ENCODE assay signal across 8 mouse cellular contexts in the genomic region with DNA sequence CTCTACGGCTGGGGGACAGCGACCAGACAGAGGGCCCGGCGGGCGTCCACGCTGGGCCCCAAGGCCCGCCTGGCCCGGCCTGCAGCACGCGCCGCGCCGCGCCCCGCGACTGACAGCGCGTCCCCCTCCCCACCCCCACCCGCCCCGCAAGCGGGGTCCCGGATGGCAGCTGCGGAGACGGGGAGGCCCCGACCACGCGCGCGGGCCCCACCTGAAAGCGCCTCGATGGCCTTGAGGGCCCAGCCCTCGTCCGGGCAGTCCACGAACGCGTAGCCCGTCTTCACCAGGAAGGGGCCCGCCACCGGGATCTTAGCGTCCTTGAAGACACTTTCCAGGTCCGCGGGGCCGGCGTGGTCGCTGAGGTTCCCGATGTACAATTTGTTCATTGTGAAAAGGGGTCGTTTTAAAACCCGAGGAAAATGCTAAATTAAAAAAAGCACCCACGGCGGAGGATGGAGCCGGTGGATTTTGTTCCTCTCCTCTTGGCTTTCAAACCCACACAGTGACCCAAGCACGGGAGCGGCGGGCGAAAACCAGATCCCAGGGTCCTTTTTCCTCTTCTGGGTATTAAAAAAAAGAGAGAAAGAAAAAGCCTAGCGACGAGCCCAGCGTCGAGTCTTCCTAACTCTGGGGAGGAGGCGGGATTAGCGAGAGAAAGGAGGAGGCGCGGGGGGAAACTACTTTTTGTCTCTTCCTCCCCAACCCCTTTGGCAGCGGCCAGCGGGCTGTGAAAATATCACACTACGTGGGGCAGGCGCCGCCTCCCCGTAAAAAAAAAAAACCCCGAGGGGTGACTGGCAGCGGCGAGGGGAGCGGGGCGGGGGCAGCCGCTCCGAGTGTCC. TPM values are rescaled to one million over a fixed set of nuclear protein-coding genes. Genes with fewer than 3 reads are reported as not detected.
DNase-seq lines count a peak whose midpoint lies in the region; ATAC-seq and TF ChIP-seq lines count a peak whose summit lies in the region.

No protein-coding gene starts in this region.

- intact Hi-C loops in left cerebral cortex, adult 2 months (cut with DNase I) = no loop called here
- intact Hi-C loops in left cerebral cortex, postnatal 25 days (cut with DNase I) = no loop called here

- H3K4me1 ChIP-seq in kidney, embryonic 16.5 days (ENCODE audit: insufficient read depth, low read length) = peaks cover 39% of the 10 kb centered on the region
- peaks cover 48% of the 10 kb centered on the region for H3K4me1 ChIP-seq in midbrain, embryonic 10.5 days
- peaks cover 3% of the 10 kb centered on the region; the same call in 1 of the 2 replicates for H3K4me1 ChIP-seq in stomach, postnatal 0 days (replicated peaks; ENCODE audit: control insufficient read depth, insufficient read depth)

- no peak for TF ChIP-seq CTCF in left cerebral cortex, adult 2 months (IDR thresholded peaks at IDR 0.05)
- TF ChIP-seq CTCF in stomach, postnatal 0 days (IDR thresholded peaks at IDR 0.05; ENCODE audit: low read depth) = no peak

- no peaks in the 10 kb centered on the region for H3K36me3 ChIP-seq in kidney, embryonic 16.5 days (ENCODE audit: insufficient read depth, low read length)
- H3K36me3 ChIP-seq in midbrain, embryonic 10.5 days = peaks cover 6% of the 10 kb centered on the region
- H3K36me3 ChIP-seq in stomach, postnatal 0 days (ENCODE audit: control insufficient read depth, insufficient read depth, low read length) = no peaks in the 10 kb centered on the region

- ATAC-seq in kidney, embryonic 16.5 days (ENCODE audit: low FRiP score, low TSS enrichment) = 0 out of 2 replicates have a peak, but pooled peaks have one; percentile 1
- no peak for ATAC-seq in stomach, postnatal 0 days (ENCODE audit: low FRiP score, low TSS enrichment)
- ATAC-seq in megakaryocyte progenitor cell, adult 5-6 weeks (replicated peaks; ENCODE audit: poor library complexity) = no peak

- H3K9ac ChIP-seq in kidney, embryonic 16.5 days (replicated peaks; ENCODE audit: low read length) = peak overlapping the region; percentile 96
- H3K9ac ChIP-seq in stomach, postnatal 0 days (ENCODE audit: low read length) = peak overlapping the region; percentile 92

- no peak overlapping the region for H3K27ac ChIP-seq in left cerebral cortex, adult 2 months
- H3K27ac ChIP-seq in kidney, embryonic 16.5 days (ENCODE audit: low read length) = peak overlapping the region; percentile 98
- peak overlapping the region; percentile 100 for H3K27ac ChIP-seq in midbrain, embryonic 10.5 days (replicated peaks)
- peak overlapping the region; percentile 92 for H3K27ac ChIP-seq in stomach, postnatal 0 days (replicated peaks)

- H3K4me2 ChIP-seq in kidney, embryonic 16.5 days (replicated peaks; ENCODE audit: low read depth, low read length) = peak overlapping the region; percentile 93
- peak overlapping the region; percentile 93 for H3K4me2 ChIP-seq in stomach, postnatal 0 days (replicated peaks; ENCODE audit: low read depth)

- peak overlapping the region; percentile 27 for H3K4me3 ChIP-seq in left cerebral cortex, adult 2 months
- H3K4me3 ChIP-seq in kidney, embryonic 16.5 days (ENCODE audit: low read length) = peak overlapping the region; percentile 87
- peak overlapping the region; percentile 99 for H3K4me3 ChIP-seq in midbrain, embryonic 10.5 days
- peak overlapping the region; percentile 84 for H3K4me3 ChIP-seq in stomach, postnatal 0 days (ENCODE audit: low read depth, low read length)

- TF ChIP-seq EP300 in stomach, postnatal 0 days (optimal IDR thresholded peaks at IDR 0.05) = peak; percentile 43

- H3K27me3 ChIP-seq in kidney, embryonic 16.5 days (ENCODE audit: insufficient read depth, low read length) = no peaks in the 10 kb centered on the region
- no peaks in the 10 kb centered on the region for H3K27me3 ChIP-seq in midbrain, embryonic 10.5 days (ENCODE audit: low read depth, poor library complexity, severe bottlenecking)
- H3K27me3 ChIP-seq in stomach, postnatal 0 days (ENCODE audit: control insufficient read depth, insufficient read depth, low read length) = no peaks in the 10 kb centered on the region

- no peaks in the 10 kb centered on the region for H3K9me3 ChIP-seq in kidney, embryonic 16.5 days (ENCODE audit: low read length)
- H3K9me3 ChIP-seq in midbrain, embryonic 10.5 days (replicated peaks) = no peaks in the 10 kb centered on the region
- no peaks in the 10 kb centered on the region for H3K9me3 ChIP-seq in stomach, postnatal 0 days (ENCODE audit: control insufficient read depth, low read length)

- no peak for DNase-seq in left cerebral cortex, adult 2 months (ENCODE audit: extremely low spot score in 1 of 2, low spot score in 2 of 2)
- no peak for DNase-seq in left cerebral cortex, postnatal 25 days (ENCODE audit: low spot score in 2 of 2)
- peak; percentile 25 for DNase-seq in adrenal gland, postnatal 25 days
- DNase-seq in forelimb bud, embryonic 11.5 days (ENCODE audit: low read depth, low spot score) = peak; percentile 92
- peak; percentile 90 for DNase-seq in midbrain, embryonic 10.5 days (ENCODE audit: low spot score)
- DNase-seq in stomach, postnatal 0 days (ENCODE audit: low spot score) = peak; percentile 81

- WGBS in kidney, embryonic 16.5 days = under 1% methylated on average over 49 of the region's 76 CpGs
- WGBS in midbrain, embryonic 10.5 days = under 1% methylated on average over 75 of the region's 76 CpGs
- WGBS in stomach, postnatal 0 days = under 1% methylated on average over 64 of the region's 76 CpGs

RNA-seq across cellular contexts. Expression of a gene that starts 0.5 kb away (rescaled TPM):
- under 1 TPM in 1 of 2 experiments, not detected in 1; 0.35 TPM for total RNA-seq in left cerebral cortex, adult 2 months (2021)
- total RNA-seq in left cerebral cortex, postnatal 25 days (2021) = under 1 TPM in 1 of 2 experiments, not detected in 1; 0.16 TPM
- total RNA-seq in adrenal gland, postnatal 25 days (2021) = 1.0 and 1.2 TPM in 2 replicates
- 40.8 and 44.4 TPM in 2 replicates for polyA plus RNA-seq in kidney, embryonic 16.5 days (2015; fragmentation: Nextera tagmentation; extraction: Ambion mirVana)
- 134 and 148 TPM in 2 replicates for polyA plus RNA-seq in midbrain, embryonic 10.5 days (2016; fragmentation: Nextera tagmentation; extraction: Ambion mirVana)
- 40.7 and 43.6 TPM in 2 replicates for polyA plus RNA-seq in stomach, postnatal 0 days (2015; fragmentation: Nextera tagmentation; extraction: Ambion mirVana)
- total RNA-seq in megakaryocyte progenitor cell, adult 5-6 weeks (2015) = 0.20 and 0.71 TPM in 2 replicates
- total RNA-seq in megakaryocyte progenitor cell, adult 5-6 weeks (2017) = 0.03 and 0.21 TPM in 2 replicates

RNA-seq across cellular contexts. Expression of a gene that starts 49.5 kb away (rescaled TPM):
- 10 to 100 TPM; 75.5 to 90.0 TPM for total RNA-seq in left cerebral cortex, adult 2 months (2021)
- 10 to 100 TPM; 74.1 to 80.5 TPM for total RNA-seq in left cerebral cortex, postnatal 25 days (2021)
- total RNA-seq in adrenal gland, postnatal 25 days (2021) = 69.3 and 95.8 TPM in 2 replicates
- polyA plus RNA-seq in kidney, embryonic 16.5 days (2015; fragmentation: Nextera tagmentation; extraction: Ambion mirVana) = 121 and 125 TPM in 2 replicates
- 121 and 126 TPM in 2 replicates for polyA plus RNA-seq in midbrain, embryonic 10.5 days (2016; fragmentation: Nextera tagmentation; extraction: Ambion mirVana)
- polyA plus RNA-seq in stomach, postnatal 0 days (2015; fragmentation: Nextera tagmentation; extraction: Ambion mirVana) = 34.6 and 35.4 TPM in 2 replicates
- 212 and 225 TPM in 2 replicates for total RNA-seq in megakaryocyte progenitor cell, adult 5-6 weeks (2015)
- total RNA-seq in megakaryocyte progenitor cell, adult 5-6 weeks (2017) = 159 and 185 TPM in 2 replicates

Comparison
In these comparisons a context has a peak if more than half of its experiments do, and no peak if none do; other contexts are left out.
1. DNase-seq: peak in adrenal gland, postnatal 25 days (single experiment), forelimb bud, embryonic 11.5 days (single experiment), midbrain, embryonic 10.5 days (single experiment) and stomach, postnatal 0 days (single experiment); none in left cerebral cortex, adult 2 months (0 of 2) and left cerebral cortex, postnatal 25 days (0 of 2).
2. H3K4me3 ChIP-seq: peak in every context shown above with its lines; median percentile 99 in midbrain, embryonic 10.5 days; 87 in kidney, embryonic 16.5 days; 84 in stomach, postnatal 0 days; 27 in left cerebral cortex, adult 2 months.